Mouse (Mus musculus): ENCODE data around the gene Ascc2. TPM values are rescaled to one million over a fixed set of nuclear protein-coding genes. Genes with fewer than 3 reads are reported as not detected.

The Ascc2 gene
- polyA plus RNA-seq, 1 experiment from 2014 or later, result 21.4 TPM

DNA sequence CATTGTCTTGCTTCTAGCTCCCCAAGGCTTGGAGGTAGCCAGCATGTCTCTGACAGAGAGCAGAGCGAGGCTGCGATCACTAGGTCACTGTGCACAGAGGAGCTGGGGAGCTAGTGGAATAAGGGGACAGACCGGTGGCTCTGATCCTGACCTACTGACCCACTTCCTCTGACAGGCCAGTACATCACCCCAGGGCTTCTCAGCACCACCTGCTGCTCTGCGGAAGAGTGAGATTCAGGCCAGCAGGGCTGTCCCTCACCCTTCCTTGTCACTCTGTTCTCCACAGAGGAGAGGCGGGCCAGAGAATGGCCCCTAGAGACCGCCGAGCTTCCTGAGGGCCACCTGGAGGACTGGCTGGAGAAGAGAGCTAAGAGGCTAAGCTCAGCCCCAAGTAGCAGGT lies 94.2 kb downstream of the Ascc2 start:
- 81% methylated on average over 7 of the region's 7 CpGs for WGBS
- H3K9ac ChIP-seq, result no peak overlapping the region
- peaks cover 8% of the 10 kb centered on the region for H3K4me1 ChIP-seq (replicated peaks)
- H3K4me3 ChIP-seq, result no peak overlapping the region
- H3K27me3 ChIP-seq, result no peaks in the 10 kb centered on the region
- ATAC-seq (ENCODE audit: low FRiP score, low read depth), result no peak
- H3K9me3 ChIP-seq, result no peaks in the 10 kb centered on the region
- no peaks in the 10 kb centered on the region for H3K36me3 ChIP-seq
- no peak overlapping the region for H3K27ac ChIP-seq (replicated peaks)
- H3K4me2 ChIP-seq, result no peak overlapping the region

DNA sequence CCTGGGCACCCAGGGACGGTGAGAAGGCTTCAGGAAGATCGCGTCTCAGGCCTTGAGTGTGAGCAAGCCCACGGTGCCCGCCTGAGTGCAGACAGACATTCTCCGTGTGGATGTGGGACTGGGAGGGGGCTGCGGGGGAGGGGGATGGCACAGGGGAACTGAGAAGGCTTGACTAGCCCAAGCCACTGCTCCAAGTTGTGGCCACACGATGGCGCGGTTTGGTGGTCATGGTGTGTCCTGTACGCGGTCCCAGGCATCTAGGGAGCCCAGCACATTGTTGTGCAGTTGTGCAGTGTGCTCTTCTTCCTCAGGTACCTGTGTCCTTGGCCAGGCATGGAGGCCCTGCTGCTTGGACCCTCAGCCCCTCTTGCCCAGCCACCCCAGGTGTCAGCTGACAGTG lies 96.6 kb downstream of the Ascc2 start:
- WGBS, result 35% methylated on average over 12 of the region's 12 CpGs
- Histone ChIP-seq H3K4me3 (no peak overlapping the region), H3K4me2 (no peak overlapping the region), H3K27ac (replicated peaks) (no peak overlapping the region), H3K27me3 (no peaks in the 10 kb centered on the region), H3K36me3 (no peaks in the 10 kb centered on the region), H3K4me1 (replicated peaks) (peaks cover 16% of the 10 kb centered on the region), H3K9me3 (no peaks in the 10 kb centered on the region), H3K9ac (no peak overlapping the region)
- ATAC-seq (ENCODE audit: low FRiP score, low read depth), result no peak

Other genes starting within 250 kb of the Ascc2 start
- gene Hormad2, start 196.6 kb upstream of the Ascc2 start, polyA plus RNA-seq (2015; fragmentation: Nextera tagmentation; extraction: Ambion mirVana), result not detected in 2 replicates
- gene Mtmr3, start 42.9 kb upstream of the Ascc2 start, polyA plus RNA-seq (2015; fragmentation: Nextera tagmentation; extraction: Ambion mirVana), result 34.3 and 34.4 TPM in 2 replicates
- gene Gm11032, start 17.7 kb upstream of the Ascc2 start, polyA plus RNA-seq (2015; fragmentation: Nextera tagmentation; extraction: Ambion mirVana), result not detected in 2 replicates
- gene Uqcr10, start 66.6 kb downstream of the Ascc2 start, polyA plus RNA-seq (2015; fragmentation: Nextera tagmentation; extraction: Ambion mirVana), result 678 and 743 TPM in 2 replicates
- gene Zmat5, start 66.9 kb downstream of the Ascc2 start, polyA plus RNA-seq (2015; fragmentation: Nextera tagmentation; extraction: Ambion mirVana), result 62.2 and 63.8 TPM in 2 replicates
- gene Cabp7, start 109.0 kb downstream of the Ascc2 start, polyA plus RNA-seq (2015; fragmentation: Nextera tagmentation; extraction: Ambion mirVana), result 2.3 and 2.7 TPM in 2 replicates
- gene Nf2, start 211.8 kb downstream of the Ascc2 start, polyA plus RNA-seq (2015; fragmentation: Nextera tagmentation; extraction: Ambion mirVana), result 66.8 and 72.3 TPM in 2 replicates
- 137 and 139 TPM in 2 replicates for gene Nipsnap1, start 236.2 kb downstream of the Ascc2 start, polyA plus RNA-seq (2015; fragmentation: Nextera tagmentation; extraction: Ambion mirVana)